Mouse (Mus musculus): ENCODE results near the gene Il22ra2.

The Il22ra2 gene

GRCm38 (mm10) chr10:19621408-19622048 is at the start of gene Il22ra2:
TSS of gene Il22ra2 (plus strand) at chr10:19621998.
- no peak for DNase-seq (ENCODE audit: low spot score in 2 of 2)

- no peak for DNase-seq (ENCODE audit: low spot score in 2 of 2)
These were observed 44.2 kb upstream of the Il22ra2 start for GRCm38 (mm10) chr10:19577571-19577970.

- DNase-seq (ENCODE audit: low spot score in 2 of 2) = no peak
These were observed 43.8 kb upstream of the Il22ra2 start for GRCm38 (mm10) chr10:19578001-19578400.

- peak; percentile 43 to 64 for DNase-seq (ENCODE audit: low spot score in 2 of 2)
These were observed 43.3 kb upstream of the Il22ra2 start for GRCm38 (mm10) chr10:19578409-19578986.

GRCm38 (mm10) chr10:19580660-19581059 is 41.1 kb upstream of the Il22ra2 start:
- no peak for DNase-seq (ENCODE audit: low spot score in 2 of 2)

- DNase-seq (ENCODE audit: low spot score in 2 of 2) = no peak
These were observed 39.8 kb upstream of the Il22ra2 start for GRCm38 (mm10) chr10:19581844-19582582.

- no peak for DNase-seq (ENCODE audit: low spot score in 2 of 2)
These were observed 38.9 kb upstream of the Il22ra2 start for GRCm38 (mm10) chr10:19582806-19583430.

- no peak for DNase-seq (ENCODE audit: low spot score in 2 of 2)
These were observed 37.7 kb upstream of the Il22ra2 start for GRCm38 (mm10) chr10:19584064-19584463.

GRCm38 (mm10) chr10:19584846-19585245 is 37.0 kb upstream of the Il22ra2 start:
- DNase-seq (ENCODE audit: low spot score in 2 of 2) = no peak

GRCm38 (mm10) chr10:19585860-19586259 is 35.9 kb upstream of the Il22ra2 start:
- DNase-seq (ENCODE audit: low spot score in 2 of 2) = no peak

GRCm38 (mm10) chr10:19587281-19587680 is 34.5 kb upstream of the Il22ra2 start:
- no peak for DNase-seq (ENCODE audit: low spot score in 2 of 2)

GRCm38 (mm10) chr10:19589626-19590025 is 32.2 kb upstream of the Il22ra2 start:
- DNase-seq (ENCODE audit: low spot score in 2 of 2) = no peak

GRCm38 (mm10) chr10:19591286-19591640 is 30.5 kb upstream of the Il22ra2 start:
- DNase-seq (ENCODE audit: low spot score in 2 of 2) = peak in 1 of 2 experiments; percentile 12

GRCm38 (mm10) chr10:19591641-19592441 is 30.0 kb upstream of the Il22ra2 start, which contains the start of gene Ifngr1:
TSS of gene Ifngr1 (plus strand) at chr10:19591949.
- DNase-seq (ENCODE audit: low spot score in 2 of 2) = peak; percentile 89 to 93

GRCm38 (mm10) chr10:19592556-19592955 is 29.2 kb upstream of the Il22ra2 start:
- no peak for DNase-seq (ENCODE audit: low spot score in 2 of 2)

GRCm38 (mm10) chr10:19593296-19593695 is 28.5 kb upstream of the Il22ra2 start:
- no peak for DNase-seq (ENCODE audit: low spot score in 2 of 2)

- DNase-seq (ENCODE audit: low spot score in 2 of 2) = no peak
These were observed 27.4 kb upstream of the Il22ra2 start for GRCm38 (mm10) chr10:19594201-19594905.

- no peak for DNase-seq (ENCODE audit: low spot score in 2 of 2)
These were observed 24.9 kb upstream of the Il22ra2 start for GRCm38 (mm10) chr10:19596866-19597265.

GRCm38 (mm10) chr10:19598091-19598490 is 23.7 kb upstream of the Il22ra2 start:
- no peak for DNase-seq (ENCODE audit: low spot score in 2 of 2)

GRCm38 (mm10) chr10:19599331-19600092 is 22.3 kb upstream of the Il22ra2 start:
- no peak for DNase-seq (ENCODE audit: low spot score in 2 of 2)

All from right cerebral cortex, adult 2 months (tissue).